Mouse (Mus musculus) MEL (cell line): ENCODE measurements around the gene Daam1.

Experiments
- BHLHE40 ChIP-seq: IDR thresholded peaks from 2 replicates; pipeline ENCODE4 v1.6.1; 2012; ENCODE audit warnings: low read depth, mild to moderate bottlenecking, inconsistent platforms, low read length, improper control_type of control experiment, borderline replicate concordance
- CHD2 ChIP-seq: IDR thresholded peaks from 2 replicates; pipeline ENCODE4 v1.6.1; 2011; ENCODE audit warnings: low read length, improper control_type of control experiment
- CTCF ChIP-seq, 3 experiments: IDR thresholded peaks in 2 of 3; conservative IDR thresholded peaks in 1 of 3; 2 replicates each; pipeline ENCODE4 v1.5.1; 2011 to 2012; ENCODE audit warnings: low read length in 3 of 3, low read depth in 2 of 3, mild to moderate bottlenecking in 2 of 3, improper control_type of control experiment in 1 of 3, inconsistent platforms in 1 of 3, mixed read lengths in 1 of 3, moderate library complexity in 1 of 3; ENCODE audit not compliant: control insufficient read depth in 1 of 3, insufficient read depth in 1 of 3, poor library complexity in 1 of 3, severe bottlenecking in 1 of 3
- GATA1 ChIP-seq: IDR thresholded peaks from 2 replicates; pipeline ENCODE4 v1.6.1; 2011; ENCODE audit warnings: low read depth, low read length, improper control_type of control experiment
- HCFC1 ChIP-seq: IDR thresholded peaks from 2 replicates; pipeline ENCODE4 v1.6.1; 2012; ENCODE audit warnings: low read depth, mild to moderate bottlenecking, inconsistent platforms, low read length, improper control_type of control experiment, moderate library complexity
- MAX ChIP-seq: IDR thresholded peaks from 2 replicates; pipeline ENCODE4 v1.6.1; 2011; ENCODE audit warnings: low read length, improper control_type of control experiment
- MAZ ChIP-seq: IDR thresholded peaks from 2 replicates; pipeline ENCODE4 v1.6.1; 2012; ENCODE audit warnings: low read depth, mild to moderate bottlenecking, inconsistent platforms, low read length, improper control_type of control experiment
- MEF2A ChIP-seq: IDR thresholded peaks from 2 replicates; pipeline ENCODE4 v1.6.1; 2014; ENCODE audit warnings: low read depth, mild to moderate bottlenecking, inconsistent platforms, low read length, improper control_type of control experiment; ENCODE audit not compliant: poor library complexity, insufficient replicate concordance, severe bottlenecking; ENCODE audit errors: extremely low read depth
- MYC ChIP-seq: IDR thresholded peaks from 2 replicates; pipeline ENCODE4 v1.6.1; 2011; ENCODE audit warnings: low read depth, mild to moderate bottlenecking, low read length, improper control_type of control experiment, moderate library complexity
- POLR2A ChIP-seq, 2 experiments: IDR thresholded peaks; 2 replicates each; pipeline ENCODE4 v1.6.1; 2011 to 2012; ENCODE audit warnings: low read length in 2 of 2, mild to moderate bottlenecking in 2 of 2, control low read depth in 1 of 2, improper control_type of control experiment in 1 of 2, low read depth in 1 of 2, moderate library complexity in 1 of 2; ENCODE audit not compliant: control insufficient read depth in 1 of 2, insufficient read depth in 1 of 2, poor library complexity in 1 of 2
- TCF12 ChIP-seq: IDR thresholded peaks from 2 replicates; pipeline ENCODE4 v1.6.1; 2014; ENCODE audit warnings: low read depth, mild to moderate bottlenecking, inconsistent platforms, low read length, improper control_type of control experiment, moderate library complexity
- ZC3H11A ChIP-seq: IDR thresholded peaks from 2 replicates; pipeline ENCODE4 v1.6.1; 2012; ENCODE audit warnings: low read depth, mild to moderate bottlenecking, inconsistent platforms, low read length, improper control_type of control experiment
- ZMIZ1 ChIP-seq: IDR thresholded peaks from 2 replicates; pipeline ENCODE4 v1.6.1; 2012; ENCODE audit warnings: low read depth, mild to moderate bottlenecking, inconsistent platforms, low read length, improper control_type of control experiment, moderate library complexity

DNA sequence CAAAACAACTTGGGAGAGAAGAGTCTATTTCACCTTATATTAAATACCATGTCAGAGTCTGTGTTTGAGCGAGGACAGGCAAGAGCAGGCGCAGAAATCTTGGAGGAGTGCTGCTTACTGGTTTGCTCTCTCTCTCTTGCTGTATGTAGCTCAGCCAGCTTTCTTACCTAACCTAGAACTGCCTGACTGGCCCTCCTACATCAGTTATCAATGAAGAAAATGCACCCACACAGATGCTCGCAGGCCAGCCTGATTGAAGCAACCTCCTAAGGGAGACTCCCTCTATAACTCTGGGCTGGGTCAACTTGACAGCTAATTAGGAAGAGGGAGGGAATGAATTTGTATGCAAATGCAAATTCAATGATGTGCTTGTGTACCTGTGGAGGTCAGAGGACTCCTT is 8.8 kb downstream of the Daam1 start:
- no peak for TF ChIP-seq ZC3H11A
- no peak for TF ChIP-seq ZMIZ1
- no peak for TF ChIP-seq MYC
- no peak for TF ChIP-seq MAX
- TF ChIP-seq TCF12: no peak
- no peak for TF ChIP-seq GATA1
- TF ChIP-seq CTCF (IDR thresholded peaks at IDR 0.05 in 2 of 3, conservative IDR thresholded peaks at IDR 0.05 in 1 of 3; ENCODE audit: control insufficient read depth in 1 of 3, insufficient read depth in 1 of 3, low read depth in 2 of 3, low read length in 3 of 3, poor library complexity in 1 of 3, severe bottlenecking in 1 of 3): no peak
- TF ChIP-seq POLR2A (IDR thresholded peaks at IDR 0.05; ENCODE audit: control insufficient read depth in 1 of 2, insufficient read depth in 1 of 2, low read depth in 1 of 2, low read length in 2 of 2, poor library complexity in 1 of 2): no peak
- no peak for TF ChIP-seq BHLHE40
- no peak for TF ChIP-seq CHD2
- TF ChIP-seq MEF2A: no peak
- TF ChIP-seq HCFC1: no peak
- TF ChIP-seq MAZ: no peak
